Mouse (Mus musculus): ENCODE results near the gene Mbnl2. TPM values are rescaled to one million over a fixed set of nuclear protein-coding genes. Genes with fewer than 3 reads are reported as not detected.

Mbnl2 gene
- polyA plus RNA-seq, 1 experiment from 2014 or later, result 35.1 TPM

- WGBS, result 92% methylated on average over 6 of the region's 6 CpGs
- no peak overlapping the region for H3K27ac ChIP-seq
- peaks cover 18% of the 10 kb centered on the region for H3K4me1 ChIP-seq
- no peak overlapping the region for H3K9ac ChIP-seq
- no peak overlapping the region for H3K4me3 ChIP-seq
- no peaks in the 10 kb centered on the region for H3K27me3 ChIP-seq (replicated peaks)
- no peaks in the 10 kb centered on the region for H3K9me3 ChIP-seq
- H3K4me2 ChIP-seq (replicated peaks), result no peak overlapping the region
- no peaks in the 10 kb centered on the region for H3K36me3 ChIP-seq
- no peak for ATAC-seq (ENCODE audit: low FRiP score, low read depth)
These were observed 19.0 kb downstream of the Mbnl2 start for GRCm38 (mm10) chr14:120294480-120294879.

GRCm38 (mm10) chr14:120295355-120296220, 20.1 kb downstream of the Mbnl2 start:
- H3K9ac ChIP-seq, result no peak overlapping the region
- no peaks in the 10 kb centered on the region for H3K27me3 ChIP-seq (replicated peaks)
- peaks cover 18% of the 10 kb centered on the region for H3K4me1 ChIP-seq
- H3K9me3 ChIP-seq, result no peaks in the 10 kb centered on the region
- no peak for ATAC-seq (ENCODE audit: low FRiP score, low read depth)
- H3K4me2 ChIP-seq (replicated peaks), result no peak overlapping the region
- H3K27ac ChIP-seq, result no peak overlapping the region
- no peak overlapping the region for H3K4me3 ChIP-seq
- WGBS, result 86% methylated on average over 13 of the region's 13 CpGs
- no peaks in the 10 kb centered on the region for H3K36me3 ChIP-seq

- H3K9ac ChIP-seq, result no peak overlapping the region
- H3K27me3 ChIP-seq (replicated peaks), result no peaks in the 10 kb centered on the region
- WGBS, result 80% methylated on average over 17 of the region's 17 CpGs
- no peaks in the 10 kb centered on the region for H3K36me3 ChIP-seq
- H3K4me1 ChIP-seq, result peaks cover 18% of the 10 kb centered on the region
- no peaks in the 10 kb centered on the region for H3K9me3 ChIP-seq
- ATAC-seq (ENCODE audit: low FRiP score, low read depth), result no peak
- no peak overlapping the region for H3K4me3 ChIP-seq
- no peak overlapping the region for H3K27ac ChIP-seq
- H3K4me2 ChIP-seq (replicated peaks), result no peak overlapping the region
These were observed 20.9 kb downstream of the Mbnl2 start for GRCm38 (mm10) chr14:120296231-120297006.

- Histone ChIP-seq H3K36me3 (no peaks in the 10 kb centered on the region), H3K9me3 (no peaks in the 10 kb centered on the region), H3K4me2 (replicated peaks) (no peak overlapping the region; the same call in 1 of the 2 replicates), H3K4me1 (peaks cover 18% of the 10 kb centered on the region), H3K27me3 (replicated peaks) (no peaks in the 10 kb centered on the region), H3K4me3 (no peak overlapping the region), H3K27ac (no peak overlapping the region), H3K9ac (no peak overlapping the region)
- WGBS, result 59% methylated on average over 16 of the region's 16 CpGs
- no peak for ATAC-seq (ENCODE audit: low FRiP score, low read depth)
These were observed 21.8 kb downstream of the Mbnl2 start for GRCm38 (mm10) chr14:120297137-120297749.

DNA sequence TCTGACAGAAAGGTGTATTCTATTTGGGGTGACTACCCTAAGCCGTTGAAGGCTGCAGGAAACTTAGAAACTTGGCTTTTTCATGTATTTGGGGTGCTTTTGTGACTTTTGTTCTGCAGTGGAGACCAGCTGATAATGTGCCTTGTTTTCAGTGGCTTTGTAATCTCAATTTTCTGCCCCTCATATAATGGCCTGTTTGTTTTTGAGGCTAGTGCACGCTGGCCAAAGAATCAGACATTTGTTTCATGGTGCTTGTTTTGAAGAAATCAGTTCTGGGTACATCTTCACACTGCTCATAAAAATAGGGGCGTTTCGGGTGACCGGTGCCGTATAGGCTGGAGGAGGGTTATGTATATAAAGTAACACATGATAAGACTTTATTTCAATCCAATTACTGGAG, 22.4 kb downstream of the Mbnl2 start:
- H3K36me3 ChIP-seq, result no peaks in the 10 kb centered on the region
- no peaks in the 10 kb centered on the region for H3K27me3 ChIP-seq (replicated peaks)
- no peak overlapping the region for H3K27ac ChIP-seq
- WGBS, result 62% methylated on average over 6 of the region's 6 CpGs
- ATAC-seq (ENCODE audit: low FRiP score, low read depth), result no peak
- no peak overlapping the region for H3K4me2 ChIP-seq (replicated peaks)
- H3K9ac ChIP-seq, result no peak overlapping the region
- H3K4me1 ChIP-seq, result peaks cover 18% of the 10 kb centered on the region
- H3K9me3 ChIP-seq, result no peaks in the 10 kb centered on the region
- H3K4me3 ChIP-seq, result no peak overlapping the region

GRCm38 (mm10) chr14:120298439-120298838, 23.0 kb downstream of the Mbnl2 start:
- Histone ChIP-seq H3K27ac (no peak overlapping the region), H3K4me2 (replicated peaks) (no peak overlapping the region), H3K9ac (no peak overlapping the region), H3K36me3 (no peaks in the 10 kb centered on the region), H3K9me3 (no peaks in the 10 kb centered on the region), H3K4me3 (no peak overlapping the region), H3K27me3 (replicated peaks) (no peaks in the 10 kb centered on the region), H3K4me1 (peaks cover 18% of the 10 kb centered on the region)
- 87% methylated on average over 5 of the region's 5 CpGs for WGBS
- ATAC-seq (ENCODE audit: low FRiP score, low read depth), result no peak

DNA sequence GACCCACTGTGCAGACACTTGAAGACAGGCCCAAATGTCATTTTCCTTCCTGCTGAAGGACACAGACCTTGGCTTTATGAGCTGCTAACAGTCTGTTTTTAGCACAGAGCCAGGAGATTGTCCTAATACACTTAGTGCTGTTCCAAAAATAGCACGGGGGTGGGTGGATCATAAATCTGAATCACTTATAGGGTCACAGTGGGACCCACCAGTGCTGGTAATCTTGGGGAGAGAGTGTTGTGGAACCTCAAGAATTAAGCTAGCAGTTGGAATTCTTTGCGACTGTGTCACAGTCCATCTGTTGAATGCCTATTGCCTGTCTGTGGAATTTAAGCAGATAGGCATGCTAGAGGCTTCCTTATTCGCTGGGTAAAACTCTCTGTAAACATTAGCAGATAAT, 24.2 kb downstream of the Mbnl2 start:
- H3K27me3 ChIP-seq (replicated peaks), result no peaks in the 10 kb centered on the region

GRCm38 (mm10) chr14:120300191-120300590, 24.7 kb downstream of the Mbnl2 start:
- Histone ChIP-seq H3K27me3 (replicated peaks) (no peaks in the 10 kb centered on the region), H3K27ac (no peak overlapping the region), H3K4me1 (peaks cover 18% of the 10 kb centered on the region), H3K4me2 (replicated peaks) (no peak overlapping the region), H3K9me3 (no peaks in the 10 kb centered on the region), H3K36me3 (no peaks in the 10 kb centered on the region), H3K4me3 (no peak overlapping the region), H3K9ac (no peak overlapping the region)
- no peak for ATAC-seq (ENCODE audit: low FRiP score, low read depth)
- WGBS, result 78% methylated on average over 4 of the region's 4 CpGs

More for the DNA sequence above, 24.2 kb downstream of the Mbnl2 start:
- Histone ChIP-seq H3K4me3 (no peak overlapping the region), H3K9me3 (no peaks in the 10 kb centered on the region), H3K9ac (no peak overlapping the region), H3K4me2 (replicated peaks) (no peak overlapping the region), H3K36me3 (no peaks in the 10 kb centered on the region), H3K4me1 (peaks cover 18% of the 10 kb centered on the region), H3K27ac (no peak overlapping the region)
- 67% methylated on average over 3 of the region's 3 CpGs for WGBS
- no peak for ATAC-seq (ENCODE audit: low FRiP score, low read depth)

- Histone ChIP-seq H3K4me2 (replicated peaks) (no peak overlapping the region), H3K36me3 (no peaks in the 10 kb centered on the region), H3K9me3 (no peaks in the 10 kb centered on the region), H3K4me1 (peaks cover 14% of the 10 kb centered on the region), H3K27ac (no peak overlapping the region), H3K4me3 (no peak overlapping the region), H3K27me3 (replicated peaks) (no peaks in the 10 kb centered on the region), H3K9ac (no peak overlapping the region)
- ATAC-seq (ENCODE audit: low FRiP score, low read depth), result no peak
- 93% methylated on average over 4 of the region's 4 CpGs for WGBS
These were observed 25.3 kb downstream of the Mbnl2 start for GRCm38 (mm10) chr14:120300814-120301213.

DNA sequence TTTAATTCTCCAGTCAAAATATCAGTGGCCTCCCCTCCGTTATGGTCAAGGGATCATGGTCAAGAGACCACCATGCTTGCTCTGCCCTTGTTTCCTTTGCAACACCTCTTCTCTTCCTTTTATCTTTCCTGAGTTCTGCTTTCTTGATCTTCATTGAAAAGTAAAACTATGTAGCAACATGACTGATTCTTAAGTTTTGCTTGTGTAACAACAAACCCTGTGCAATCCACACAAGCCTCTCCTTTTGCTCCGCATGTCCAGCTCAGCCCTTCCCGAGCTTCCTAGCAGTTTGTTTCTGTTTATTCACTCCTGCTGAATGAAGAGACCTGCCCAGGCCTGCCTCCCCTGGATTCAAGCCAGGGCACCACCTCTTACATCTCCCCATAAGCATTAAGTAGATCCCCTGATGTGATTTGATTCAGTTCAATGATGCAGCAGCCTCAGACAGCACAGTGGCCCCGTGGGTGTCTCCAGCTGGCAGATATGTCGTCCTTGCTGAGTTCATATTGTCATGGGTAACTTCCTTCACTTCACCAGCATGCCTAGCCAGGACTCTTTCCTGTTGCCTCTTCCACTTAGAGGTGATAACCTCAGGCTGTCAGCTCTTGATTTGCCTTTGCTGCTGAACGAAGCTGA, 27.6 kb downstream of the Mbnl2 start:
- no peaks in the 10 kb centered on the region for H3K9me3 ChIP-seq
- H3K9ac ChIP-seq, result no peak overlapping the region
- no peak overlapping the region for H3K4me2 ChIP-seq (replicated peaks)
- H3K27me3 ChIP-seq (replicated peaks), result no peaks in the 10 kb centered on the region
- H3K36me3 ChIP-seq, result no peaks in the 10 kb centered on the region
- no peak overlapping the region for H3K27ac ChIP-seq
- no peak for ATAC-seq (ENCODE audit: low FRiP score, low read depth)
- H3K4me3 ChIP-seq, result no peak overlapping the region
- WGBS, result 43% methylated on average over 6 of the region's 6 CpGs
- peaks cover 8% of the 10 kb centered on the region; the same call in 1 of the 2 replicates for H3K4me1 ChIP-seq

DNA sequence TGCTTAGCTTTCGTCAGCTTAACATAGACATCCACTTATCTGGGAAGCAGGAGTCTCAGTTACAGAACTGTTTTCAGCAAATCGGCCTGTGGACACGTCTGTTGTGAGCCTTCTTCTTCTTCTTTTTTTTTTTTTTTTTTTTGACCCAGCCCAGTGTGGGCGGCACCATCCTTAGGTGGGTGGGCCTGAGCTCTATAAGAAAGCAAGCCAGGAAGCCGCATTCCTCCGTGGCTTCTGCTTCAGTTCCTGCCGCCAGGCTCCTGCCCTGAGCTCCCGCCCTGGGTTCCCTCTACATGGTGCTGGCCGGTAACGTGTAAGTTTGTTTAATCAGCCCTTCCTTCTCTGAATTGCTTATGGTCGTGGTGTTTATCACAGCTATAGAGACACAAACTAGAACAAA, 30.8 kb downstream of the Mbnl2 start:
- Histone ChIP-seq H3K4me3 (no peak overlapping the region), H3K27ac (no peak overlapping the region), H3K4me1 (peaks cover 13% of the 10 kb centered on the region; the same call in 1 of the 2 replicates), H3K36me3 (no peaks in the 10 kb centered on the region), H3K4me2 (replicated peaks) (no peak overlapping the region), H3K9me3 (no peaks in the 10 kb centered on the region), H3K27me3 (replicated peaks) (no peaks in the 10 kb centered on the region), H3K9ac (no peak overlapping the region)
- no peak for ATAC-seq (ENCODE audit: low FRiP score, low read depth)
- WGBS, result 88% methylated on average over 11 of the region's 11 CpGs

DNA sequence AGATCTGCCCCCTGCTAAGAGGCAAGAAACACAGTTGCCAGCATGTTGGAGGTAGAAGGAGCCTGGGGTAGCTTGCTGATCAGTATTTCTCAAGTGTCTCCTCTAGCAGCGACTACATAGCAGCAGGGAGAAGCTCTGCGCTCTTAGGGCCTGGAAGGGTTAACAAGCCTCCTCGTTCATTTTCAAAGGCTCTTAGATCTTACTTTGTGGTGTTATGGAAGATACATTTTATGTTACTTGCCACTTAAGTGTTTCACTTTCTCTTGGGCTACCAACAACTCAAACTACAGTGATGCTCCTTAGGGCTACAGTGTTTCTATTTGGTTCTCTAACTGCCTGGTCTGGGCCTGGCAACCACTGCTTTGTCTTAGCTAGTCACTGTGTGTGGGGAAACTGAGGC, 31.9 kb downstream of the Mbnl2 start:
- 73% methylated on average over 3 of the region's 3 CpGs for WGBS
- no peak overlapping the region for H3K4me2 ChIP-seq (replicated peaks)
- no peak for ATAC-seq (ENCODE audit: low FRiP score, low read depth)

More for the DNA sequence above, 31.9 kb downstream of the Mbnl2 start:
- Histone ChIP-seq H3K27me3 (replicated peaks) (no peaks in the 10 kb centered on the region), H3K4me3 (no peak overlapping the region), H3K27ac (no peak overlapping the region), H3K36me3 (no peaks in the 10 kb centered on the region), H3K4me1 (peaks cover 13% of the 10 kb centered on the region; the same call in 1 of the 2 replicates), H3K9me3 (no peaks in the 10 kb centered on the region), H3K9ac (no peak overlapping the region)
